Mouse (Mus musculus): Measurements from ENCODE around the gene Pfdn4.

The Pfdn4 gene

GRCm38 (mm10) chr2:170549146-170549545 lies 52.9 kb downstream of the Pfdn4 start:
- no peak for DNase-seq (ENCODE audit: low spot score in 2 of 2)

- peak in 1 of 2 experiments; percentile 37 for DNase-seq (ENCODE audit: low spot score in 2 of 2)
Measured at GRCm38 (mm10) chr2:170550240-170550639, 54.0 kb downstream of the Pfdn4 start.

GRCm38 (mm10) chr2:170552088-170552487 lies 55.9 kb downstream of the Pfdn4 start:
- DNase-seq (ENCODE audit: low spot score in 2 of 2): no peak

- no peak for DNase-seq (ENCODE audit: low spot score in 2 of 2)
Measured at GRCm38 (mm10) chr2:170563956-170564855, 68.0 kb downstream of the Pfdn4 start.

GRCm38 (mm10) chr2:170564995-170565394 lies 68.8 kb downstream of the Pfdn4 start:
- peak in 1 of 2 experiments; percentile 16 for DNase-seq (ENCODE audit: low spot score in 2 of 2)
